Mouse (Mus musculus): ENCODE results near the gene Rasd2.

Rasd2 gene

DNA sequence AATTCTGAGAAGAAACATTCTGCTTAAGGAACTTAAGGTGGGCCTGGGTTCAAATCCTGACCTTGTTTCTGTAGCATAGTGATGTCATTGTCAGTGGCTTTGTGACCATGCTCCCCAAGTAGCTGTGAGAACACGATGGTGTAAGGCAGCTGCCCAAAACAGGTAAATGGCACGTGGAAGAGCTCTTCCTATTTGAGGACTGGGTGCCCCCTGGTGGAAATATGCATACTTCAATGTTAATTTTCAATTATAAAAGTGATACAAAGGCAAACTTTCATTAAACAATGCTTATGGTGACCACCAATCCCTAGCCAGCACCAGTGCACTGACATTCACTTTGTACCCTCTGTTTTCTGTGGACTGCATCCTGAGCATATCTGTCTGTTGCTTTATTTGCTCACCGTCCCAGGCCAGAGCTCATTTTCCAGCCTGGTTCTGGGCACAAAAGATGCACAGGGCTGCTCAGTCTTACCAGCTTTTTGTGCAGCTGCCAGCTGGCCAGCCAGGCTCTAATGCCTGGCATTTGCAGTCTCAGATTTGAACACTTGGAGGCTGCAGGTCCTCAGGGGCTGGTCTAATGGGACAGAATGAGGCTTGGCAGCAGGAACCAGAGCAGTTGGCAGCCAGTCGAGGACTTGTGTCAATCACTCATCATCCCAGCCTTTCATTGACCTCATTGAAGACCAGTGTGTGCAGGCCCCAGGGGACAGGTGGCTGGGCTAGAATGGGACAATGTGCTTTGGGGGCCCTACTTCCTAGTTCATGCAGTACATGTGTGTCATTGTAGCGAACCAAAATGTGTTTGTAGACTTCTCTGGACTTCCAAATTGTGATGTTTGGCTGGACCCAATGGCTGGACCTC is 6.4 kb downstream of the Rasd2 start:
- DNase-seq (ENCODE audit: low read depth, low spot score) = no peak

DNA sequence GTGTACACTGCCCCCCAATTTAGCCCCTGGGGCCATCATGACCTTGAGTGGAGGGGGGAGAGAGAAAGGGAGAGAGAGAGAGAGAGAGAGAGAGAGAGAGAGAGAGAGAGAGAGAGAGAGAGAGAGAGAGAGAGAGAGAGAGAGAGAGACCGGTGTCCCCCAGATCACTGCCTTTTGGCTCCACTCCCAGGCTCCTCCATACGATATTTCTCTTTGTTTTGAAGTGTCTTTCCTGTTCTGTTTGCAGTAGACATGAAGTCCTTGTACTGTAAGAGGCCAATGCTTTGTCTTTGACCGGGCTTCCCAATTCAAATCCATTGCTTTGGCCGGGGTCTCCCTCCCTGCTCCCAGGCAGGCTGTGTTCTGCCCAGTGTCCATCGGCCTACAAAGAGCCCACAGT is 8.9 kb downstream of the Rasd2 start:
- DNase-seq (ENCODE audit: low read depth, low spot score) = no peak

DNA sequence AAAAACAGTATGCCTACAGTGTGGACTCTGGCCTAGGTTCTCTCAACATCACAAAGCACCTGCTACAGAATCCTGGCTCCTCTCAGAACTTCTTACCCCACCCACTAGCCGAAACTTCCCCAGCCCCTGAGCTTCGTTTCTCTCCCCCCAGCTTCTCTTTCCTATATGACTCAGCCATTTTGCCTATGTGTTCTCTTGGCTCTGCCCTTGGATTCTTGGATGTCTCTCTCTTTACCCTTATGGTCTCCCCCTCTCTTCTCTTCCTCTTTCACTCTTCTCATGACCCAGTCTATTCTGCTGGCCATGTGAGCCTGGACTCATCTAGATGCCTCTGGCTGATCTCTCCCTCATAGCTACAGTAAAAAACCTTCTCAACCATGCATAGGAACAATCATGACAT is 13.0 kb downstream of the Rasd2 start:
- no peak for DNase-seq (ENCODE audit: low read depth, low spot score)

DNA sequence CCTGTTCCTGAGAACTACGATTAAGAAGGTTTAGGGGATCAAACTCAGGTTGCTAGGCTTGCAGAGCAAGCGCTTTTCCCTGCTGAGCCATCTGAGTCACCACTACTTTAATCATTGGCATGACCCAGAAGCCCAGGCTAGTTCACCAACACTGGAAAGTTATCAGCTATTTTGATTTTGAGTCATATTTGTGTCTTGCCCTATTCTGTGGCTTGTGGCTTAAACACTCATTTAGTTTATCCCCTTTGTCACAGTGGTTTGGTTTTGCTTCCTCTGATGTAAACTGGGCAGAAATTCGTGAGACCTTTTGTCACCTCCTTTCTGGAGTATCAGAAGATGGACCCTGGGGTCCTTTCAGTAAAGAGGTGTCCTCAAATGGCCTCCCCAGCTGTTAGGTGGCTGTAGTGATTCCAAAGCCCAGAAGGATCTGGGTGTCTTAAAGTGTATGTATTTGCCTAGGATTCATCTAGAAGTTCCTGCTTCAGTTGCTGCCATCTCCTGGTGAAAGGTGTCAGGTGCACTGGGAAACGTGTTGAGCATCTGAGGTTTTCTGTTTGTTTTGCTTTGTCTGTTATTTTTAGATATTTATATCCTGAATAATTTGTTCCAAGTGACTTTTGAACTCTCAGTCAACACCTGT is 20.3 kb downstream of the Rasd2 start:
- DNase-seq (ENCODE audit: low read depth, low spot score) = no peak

DNA sequence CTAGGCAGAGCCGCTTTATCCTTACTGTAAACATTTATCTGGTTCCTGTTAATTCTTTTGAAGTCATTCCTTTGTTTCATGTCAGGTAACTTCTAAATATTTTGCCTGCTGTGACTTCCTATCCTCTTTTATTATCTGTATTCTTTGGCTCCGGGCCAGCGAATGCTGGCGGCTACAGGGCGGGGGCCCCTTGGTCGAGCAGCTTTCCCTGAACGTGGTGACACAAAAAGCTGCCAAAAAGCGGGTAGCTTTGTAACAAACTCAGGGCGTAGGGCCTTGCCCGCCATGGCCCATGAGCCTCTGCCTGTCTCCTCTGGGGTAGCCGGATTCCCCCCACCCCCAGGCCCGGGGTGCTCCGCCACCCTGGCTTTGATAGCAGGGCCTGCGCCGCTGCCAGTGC is 33.6 kb downstream of the Rasd2 start:
- no peak for DNase-seq (ENCODE audit: low read depth, low spot score)

DNA sequence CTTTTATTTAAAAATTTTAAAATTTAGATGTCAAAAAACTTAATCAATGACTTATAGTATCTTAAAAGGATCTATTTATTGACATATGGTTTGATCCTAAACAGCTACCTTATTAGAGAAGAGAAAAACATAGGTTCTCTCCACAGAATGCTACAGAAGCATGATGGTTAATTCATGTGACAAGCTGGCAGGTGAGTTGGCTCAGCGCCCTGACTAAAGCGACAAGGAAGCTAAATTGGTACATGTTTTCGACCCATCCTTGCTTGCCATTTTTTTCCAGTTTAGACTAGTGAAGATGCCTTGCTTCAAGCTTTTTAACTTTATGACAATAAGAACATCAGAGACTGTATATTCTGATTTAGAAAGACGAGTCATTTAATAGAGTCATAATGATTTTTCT is 35.4 kb downstream of the Rasd2 start:
- DNase-seq (ENCODE audit: low read depth, low spot score) = no peak

DNA sequence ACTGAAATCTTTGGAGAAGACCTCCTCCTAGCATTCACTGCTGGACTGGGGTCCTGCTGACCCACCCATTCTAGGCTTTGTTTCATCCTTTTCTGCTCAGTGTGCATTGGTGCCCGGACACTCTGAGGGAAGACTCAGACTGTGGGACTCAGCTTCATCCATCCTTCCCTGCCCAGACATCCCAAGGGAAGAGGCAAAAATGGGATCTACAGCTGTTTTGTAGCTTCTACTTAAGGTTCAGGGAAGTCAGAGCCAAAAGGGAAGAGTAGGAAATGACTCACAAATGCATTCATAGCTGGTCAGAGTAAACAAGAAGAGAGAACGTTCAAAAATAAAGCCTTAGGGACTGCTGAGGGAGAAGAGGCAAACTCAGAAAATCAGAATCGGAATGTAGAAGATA is 40.3 kb downstream of the Rasd2 start:
- no peak for DNase-seq (ENCODE audit: low read depth, low spot score)

DNA sequence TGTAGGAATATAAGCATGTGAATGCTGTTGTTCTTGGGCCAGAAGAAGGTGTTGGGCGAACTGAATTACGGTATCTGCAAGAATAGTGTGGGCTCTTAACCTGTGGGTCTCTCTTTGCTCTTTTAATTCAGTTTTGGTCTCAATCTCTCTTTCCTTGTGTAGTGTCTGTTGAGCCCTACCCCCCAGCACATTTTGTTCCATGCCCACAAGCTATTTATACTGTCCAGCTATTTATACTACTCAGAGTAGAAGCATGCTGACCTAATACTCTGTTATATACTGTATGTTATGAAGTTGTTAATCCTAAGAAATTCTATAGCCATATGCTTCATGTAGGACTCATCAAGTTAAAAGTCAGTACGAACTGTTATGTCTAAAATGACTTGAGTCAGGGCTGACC is 41.9 kb downstream of the Rasd2 start:
- DNase-seq (ENCODE audit: low read depth, low spot score) = no peak

DNA sequence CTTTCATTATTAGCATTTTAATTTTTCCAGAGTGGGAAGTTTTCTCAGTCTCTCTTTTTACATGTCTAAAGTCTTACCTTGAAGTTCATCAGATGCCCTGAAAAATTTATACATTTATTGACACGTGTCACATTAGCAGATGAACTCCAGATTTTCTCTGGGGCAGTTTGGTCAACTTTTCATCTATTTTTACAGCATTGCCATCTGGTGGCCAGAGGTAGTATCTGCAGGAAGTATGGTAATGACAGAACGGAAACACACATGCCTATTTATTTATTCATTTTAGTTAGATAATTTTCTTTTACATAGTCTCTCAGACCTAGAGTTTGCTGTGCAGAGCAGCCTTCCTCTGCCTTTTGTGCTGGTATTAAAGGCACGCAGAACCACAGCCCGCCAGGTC is 58.4 kb downstream of the Rasd2 start:
- no peak for DNase-seq (ENCODE audit: low read depth, low spot score)

All from c-Kit-negative CD71-positive TER-119-positive erythroid progenitor cells, embryonic 14.5 days (primary cell).